Mouse (Mus musculus): ENCODE data around the gene Cdc16.

GRCm38 (mm10) chr8:13756480-13756879, 996 bp upstream of the Cdc16 start:
- no peak for TF ChIP-seq POLR2A (IDR thresholded peaks at IDR 0.05; ENCODE audit: control insufficient read depth in 1 of 2, insufficient read depth in 1 of 2, low read depth in 1 of 2, low read length in 2 of 2, poor library complexity in 1 of 2)
- no peak for TF ChIP-seq GATA1 (IDR thresholded peaks at IDR 0.05; ENCODE audit: low read depth, low read length)
- TF ChIP-seq TAL1 (IDR thresholded peaks at IDR 0.05; ENCODE audit: low read length) = no peak
- no peak for TF ChIP-seq POLR2AphosphoS5 (IDR thresholded peaks at IDR 0.05; ENCODE audit: borderline replicate concordance, low read depth, low read length)
- no peak for TF ChIP-seq CTCF (IDR thresholded peaks at IDR 0.05 in 2 of 3, conservative IDR thresholded peaks at IDR 0.05 in 1 of 3; ENCODE audit: control insufficient read depth in 1 of 3, insufficient read depth in 1 of 3, low read depth in 2 of 3, low read length in 3 of 3, poor library complexity in 1 of 3, severe bottlenecking in 1 of 3)
- TF ChIP-seq POLR2AphosphoS2 (IDR thresholded peaks at IDR 0.05; ENCODE audit: low read length) = no peak
- no peak for TF ChIP-seq E2F4 (IDR thresholded peaks at IDR 0.05; ENCODE audit: borderline replicate concordance, low read depth, low read length)
- no peak for TF ChIP-seq EP300 (IDR thresholded peaks at IDR 0.05; ENCODE audit: low read depth in 1 of 2, low read length in 2 of 2)
- TF ChIP-seq TCF12 (IDR thresholded peaks at IDR 0.05; ENCODE audit: low read depth, low read length) = no peak
- no peak for TF ChIP-seq SMC3 (IDR thresholded peaks at IDR 0.05; ENCODE audit: low read depth, low read length)

Measured in MEL (cell line).